Mouse (Mus musculus) megakaryocyte, adult 5-6 weeks (primary cell): ENCODE results near the gene Slc2a4. TPM values are rescaled to one million over a fixed set of nuclear protein-coding genes. Genes with fewer than 3 reads are reported as not detected.

Experiments
- ATAC-seq: 2 replicates; pipeline ENCODE4 v1.8.0; 2016; ENCODE audit warnings: mild to moderate bottlenecking, inconsistent platforms; ENCODE audit not compliant: poor library complexity, severe bottlenecking
- total RNA-seq, 2 experiments: library from RNA; stranded (forward) in 1 of 2; stranded (reverse) in 1 of 2; fragments of 153-499, 151-499 nt in 1 of 2; fragments of 221-1000, 200-1000 nt in 1 of 2; gene quantifications; 2 replicates each; pipeline versions ENCODE4 v1.2.3 to v1.2.4; 2015 to 2017

Gene Slc2a4
- total RNA-seq, 2 experiments from 2014 or later = 0.07 TPM; not detected in 1

DNA sequence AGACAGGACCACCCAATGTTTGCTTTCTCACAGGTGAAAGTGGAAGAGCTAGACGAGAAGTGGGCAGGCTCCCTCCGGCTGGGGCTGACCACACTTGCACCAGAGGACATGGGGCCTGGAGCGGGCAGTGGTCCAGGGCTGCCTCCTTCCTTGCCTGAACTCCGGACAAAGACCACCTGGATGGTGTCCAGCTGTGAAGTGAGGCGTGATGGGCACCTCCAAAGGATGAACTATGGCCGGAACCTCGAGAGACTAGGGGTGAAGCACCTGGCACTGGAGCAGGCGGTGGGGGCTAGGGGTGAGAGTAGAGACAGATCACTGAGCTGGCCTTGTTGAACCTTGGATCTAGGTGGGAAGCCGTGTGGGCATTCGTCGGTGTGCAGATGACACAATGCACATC, 39.3 kb downstream of the Slc2a4 start:
- no peak for ATAC-seq

DNA sequence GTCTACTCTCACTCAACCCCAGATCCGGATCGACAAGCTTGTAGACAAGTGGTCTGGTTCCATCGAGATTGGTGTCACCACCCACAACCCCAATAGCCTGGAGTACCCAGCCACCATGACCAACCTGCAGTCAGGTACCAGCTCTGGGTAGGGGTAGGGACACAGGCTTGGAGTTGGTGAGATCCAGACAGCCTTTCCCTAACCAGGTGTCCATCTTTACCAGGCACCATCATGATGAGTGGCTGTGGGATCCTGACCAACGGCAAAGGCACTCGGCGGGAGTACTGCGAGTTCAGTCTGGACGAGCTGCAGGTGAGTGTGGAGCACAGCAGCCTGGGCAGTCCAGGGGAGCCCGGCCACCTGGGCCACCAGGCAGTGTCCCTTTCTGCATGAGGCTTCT, 43.7 kb downstream of the Slc2a4 start:
- ATAC-seq = no peak

DNA sequence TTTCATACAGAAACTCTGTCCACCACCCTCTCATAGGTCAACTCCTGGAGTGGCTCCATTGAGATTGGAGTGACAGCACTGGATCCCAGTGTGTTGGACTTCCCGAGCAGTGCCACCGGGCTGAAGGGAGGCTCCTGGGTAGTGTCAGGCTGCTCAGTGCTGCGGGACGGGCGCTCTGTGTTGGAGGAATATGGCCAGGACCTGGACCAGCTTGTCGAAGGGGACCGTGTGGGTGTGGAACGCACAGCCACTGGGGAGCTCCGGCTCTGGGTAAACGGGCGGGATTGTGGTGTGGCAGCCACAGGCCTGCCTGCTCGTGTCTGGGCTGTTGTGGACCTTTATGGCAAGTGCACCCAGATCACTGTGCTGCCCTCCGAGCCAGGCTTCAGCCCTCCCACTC, 45.0 kb downstream of the Slc2a4 start:
- ATAC-seq = no peak

DNA sequence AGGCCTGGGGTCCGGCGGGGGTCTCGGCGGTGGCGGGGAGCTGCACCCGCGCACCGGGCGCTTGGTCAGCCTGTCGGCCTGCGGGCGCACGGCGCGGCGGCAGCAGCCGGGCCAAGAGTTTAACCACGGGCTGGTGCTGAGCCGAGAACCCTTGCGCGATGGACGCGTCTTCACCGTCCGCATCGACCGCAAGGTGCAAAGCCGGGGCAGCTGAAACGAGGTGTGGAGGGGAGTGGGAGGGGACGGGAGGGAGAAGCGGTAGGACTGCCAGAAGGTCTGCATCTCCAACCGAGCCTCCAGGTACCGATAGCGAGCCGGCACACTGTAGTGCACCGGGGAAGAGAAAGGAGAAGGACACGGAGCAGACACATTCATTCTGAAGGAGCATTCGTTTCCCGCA, 46.0 kb downstream of the Slc2a4 start:
- no peak for ATAC-seq

DNA sequence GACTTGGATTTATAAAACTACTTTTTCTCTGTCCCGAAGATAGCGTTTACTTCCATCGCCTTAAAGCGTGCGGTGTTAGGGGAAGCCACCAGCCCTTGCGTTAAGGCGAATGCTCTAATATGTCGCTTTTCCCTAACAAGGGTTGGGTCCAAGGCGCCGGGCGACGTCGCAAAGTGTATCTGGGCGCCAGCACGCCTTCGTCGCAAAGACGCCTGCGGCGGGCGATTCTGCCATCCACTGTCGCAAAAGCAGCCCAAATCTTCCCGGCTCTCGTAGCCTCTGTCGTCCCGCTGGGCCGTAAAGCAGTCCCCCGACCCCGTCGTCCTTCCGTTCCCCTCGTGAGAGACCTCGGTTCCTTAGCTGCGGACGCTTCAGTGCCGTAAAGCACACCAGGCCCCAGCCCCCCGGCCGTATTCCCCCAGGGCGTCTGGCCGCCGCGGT, 46.6 kb downstream of the Slc2a4 start:
- peak; percentile 80 for ATAC-seq

DNA sequence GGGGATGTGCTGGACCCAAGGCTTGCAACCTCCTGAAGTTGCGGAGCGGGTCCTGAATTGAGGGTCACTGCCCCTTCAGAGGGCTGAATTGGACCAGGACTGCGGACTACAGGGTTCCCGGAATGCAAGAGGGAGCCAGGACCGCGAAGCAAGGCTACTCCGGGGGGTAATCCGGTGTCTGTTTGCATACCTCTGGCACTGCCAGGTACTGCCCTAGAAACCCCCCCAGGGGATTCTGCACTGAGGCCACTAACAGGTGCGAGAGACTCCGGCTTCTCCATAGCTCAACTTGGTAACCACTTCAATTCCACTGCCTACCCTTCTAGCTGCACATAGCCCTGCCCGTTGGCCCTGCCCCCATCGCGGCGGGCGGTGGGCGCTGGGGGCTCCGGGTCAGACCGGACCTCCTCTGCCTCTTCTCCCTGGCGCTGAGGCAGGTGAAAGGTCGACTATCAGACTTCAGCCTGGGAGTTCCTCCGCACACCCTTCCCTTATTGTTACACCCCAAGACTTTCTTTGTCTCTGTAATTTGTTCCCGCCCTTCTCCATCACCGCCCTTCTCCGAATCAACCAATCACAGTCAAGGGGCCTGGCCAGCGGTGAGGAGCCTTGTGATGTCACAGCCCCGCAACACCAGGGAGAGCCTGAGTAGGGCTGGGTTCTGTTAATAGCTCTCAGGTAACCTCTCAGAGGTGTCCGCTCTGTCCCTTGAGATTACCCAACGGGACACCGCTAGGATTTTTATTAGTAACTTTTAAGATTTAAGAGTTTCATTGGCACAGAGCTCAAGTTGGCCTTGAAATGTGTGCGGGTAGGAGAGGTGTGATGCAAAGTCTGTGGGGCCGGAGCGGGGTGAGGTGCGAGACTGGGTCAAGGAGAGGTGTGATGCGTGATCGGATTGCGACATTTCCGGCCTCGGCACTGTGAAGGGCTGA, 47.2 kb downstream of the Slc2a4 start, which contains the start of the genes 2810408A11Rik and Neurl4:
2810408A11Rik (minus strand) TSS at position 517 of the 935 bp plus-strand sequence.
Neurl4 (plus strand) TSS at position 602 of the 935 bp plus-strand sequence.
- peak; percentile 85 for ATAC-seq

DNA sequence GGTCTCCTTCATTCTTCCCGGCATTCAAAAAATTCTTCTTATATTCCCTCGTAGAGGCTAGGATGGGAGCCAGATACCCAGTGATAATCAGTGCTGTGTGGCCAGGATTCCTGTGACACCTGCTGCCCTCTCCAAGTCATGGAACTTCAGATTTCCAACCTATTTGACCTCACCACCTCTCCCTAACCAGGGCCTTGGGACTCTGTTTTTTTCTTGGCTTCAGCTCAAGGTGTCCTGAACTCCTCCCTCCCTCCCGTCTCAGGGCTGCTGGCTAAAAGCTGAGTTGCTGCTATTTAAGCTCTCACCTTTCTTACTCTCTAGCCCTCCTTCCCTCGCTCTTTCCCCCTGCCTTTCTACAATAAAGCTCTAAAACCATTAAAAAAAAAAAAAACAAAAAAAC, 48.1 kb downstream of the Slc2a4 start:
- ATAC-seq = no peak

DNA sequence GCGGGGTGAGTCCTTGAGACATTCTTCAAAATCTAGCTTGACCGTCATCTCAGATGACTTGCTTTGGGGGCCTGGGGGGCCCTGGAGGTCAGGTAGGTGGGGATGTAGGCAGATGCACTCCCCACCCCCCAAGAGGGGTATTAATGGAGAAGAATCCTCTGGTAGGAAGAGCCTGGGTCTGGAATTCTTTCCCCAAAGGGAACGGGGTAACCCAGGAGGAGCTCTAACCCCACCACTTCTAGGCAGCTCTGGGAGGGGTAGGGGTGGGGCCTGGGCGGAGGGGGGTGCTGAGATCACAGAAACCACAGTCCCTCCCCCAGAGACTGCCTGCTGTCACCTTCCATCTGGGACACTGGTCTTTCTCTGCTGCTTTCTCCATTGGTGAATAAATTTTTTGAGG, 52.7 kb downstream of the Slc2a4 start, which contains the start of gene Acap1:
Acap1 (minus strand) TSS at position 249 of the 400 bp plus-strand sequence.
- peak; percentile 86 for ATAC-seq

DNA sequence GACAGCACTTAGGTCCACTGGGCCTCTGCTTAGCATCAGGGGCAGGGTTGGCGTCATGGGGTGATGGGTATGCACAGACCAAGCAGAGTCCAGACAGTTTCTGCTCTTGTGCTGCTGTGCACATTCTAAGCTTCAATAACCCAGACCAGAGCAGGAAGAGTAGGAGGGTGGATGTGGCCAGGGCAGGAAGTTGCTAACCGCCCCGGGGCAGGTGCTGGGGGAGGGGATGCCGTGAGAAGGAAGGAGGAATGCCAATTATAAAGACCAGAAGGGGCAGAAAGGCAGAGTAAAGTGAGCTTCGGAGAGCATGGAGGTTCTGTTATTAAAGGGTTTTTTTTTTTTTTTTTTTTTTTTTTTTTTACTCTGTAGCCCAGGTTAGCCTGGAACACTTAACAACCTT, 53.3 kb downstream of the Slc2a4 start:
- peak; percentile 86 for ATAC-seq

Other genes starting within 250 kb of the Slc2a4 start
Only the 30 nearest of the 33 such genes appear.
- gene Zbtb4, start 182.3 kb downstream of the Slc2a4 start, total RNA-seq (2015) = 1.6 and 2.6 TPM in 2 replicates
- gene Zbtb4, start 182.3 kb downstream of the Slc2a4 start, total RNA-seq (2017) = 1.4 and 2.4 TPM in 2 replicates
- gene Chrnb1, start 152.2 kb downstream of the Slc2a4 start, total RNA-seq (2015) = 0.32 and 0.36 TPM in 2 replicates
- 0.16 TPM in 1 of 2 replicates, not detected in the other for gene Chrnb1, start 152.2 kb downstream of the Slc2a4 start, total RNA-seq (2017)
- 0.14 TPM in 1 of 2 replicates, not detected in the other for gene Fgf11, start 146.3 kb downstream of the Slc2a4 start, total RNA-seq (2015)
- not detected in 2 replicates for gene Fgf11, start 146.3 kb downstream of the Slc2a4 start, total RNA-seq (2017)
- not detected in 2 replicates for gene Tmem102, start 142.6 kb downstream of the Slc2a4 start, total RNA-seq (2015)
- gene Tmem102, start 142.6 kb downstream of the Slc2a4 start, total RNA-seq (2017) = not detected in 2 replicates
- gene Gm39566, start 132.9 kb downstream of the Slc2a4 start, total RNA-seq (2015) = not detected in 2 replicates
- gene Gm39566, start 132.9 kb downstream of the Slc2a4 start, total RNA-seq (2017) = not detected in 2 replicates
- not detected in 2 replicates for gene Spem2, start 129.7 kb downstream of the Slc2a4 start, total RNA-seq (2015)
- not detected in 2 replicates for gene Spem2, start 129.7 kb downstream of the Slc2a4 start, total RNA-seq (2017)
- not detected in 2 replicates for gene Spem1, start 126.0 kb downstream of the Slc2a4 start, total RNA-seq (2015)
- not detected in 2 replicates for gene Spem1, start 126.0 kb downstream of the Slc2a4 start, total RNA-seq (2017)
- gene Nlgn2, start 110.4 kb downstream of the Slc2a4 start, total RNA-seq (2015) = 0.20 and 0.48 TPM in 2 replicates
- gene Nlgn2, start 110.4 kb downstream of the Slc2a4 start, total RNA-seq (2017) = 0.16 and 0.88 TPM in 2 replicates
- 217 and 226 TPM in 2 replicates for gene Tmem256, start 109.7 kb downstream of the Slc2a4 start, total RNA-seq (2015)
- 117 and 158 TPM in 2 replicates for gene Tmem256, start 109.7 kb downstream of the Slc2a4 start, total RNA-seq (2017)
- gene Plscr3, start 101.8 kb downstream of the Slc2a4 start, total RNA-seq (2015) = 19.8 and 23.7 TPM in 2 replicates
- gene Plscr3, start 101.8 kb downstream of the Slc2a4 start, total RNA-seq (2017) = 10.8 and 18.1 TPM in 2 replicates
- not detected in 2 replicates for gene Tnk1, start 89.5 kb downstream of the Slc2a4 start, total RNA-seq (2015)
- 0.04 TPM in 1 of 2 replicates, not detected in the other for gene Tnk1, start 89.5 kb downstream of the Slc2a4 start, total RNA-seq (2017)
- gene Tmem95, start 70.2 kb downstream of the Slc2a4 start, total RNA-seq (2015) = not detected in 2 replicates
- not detected in 2 replicates for gene Tmem95, start 70.2 kb downstream of the Slc2a4 start, total RNA-seq (2017)
- gene Kctd11, start 66.8 kb downstream of the Slc2a4 start, total RNA-seq (2015) = 2.9 and 3.3 TPM in 2 replicates
- 3.0 and 3.3 TPM in 2 replicates for gene Kctd11, start 66.8 kb downstream of the Slc2a4 start, total RNA-seq (2017)
- 19.3 and 19.7 TPM in 2 replicates for gene Acap1, start 52.6 kb downstream of the Slc2a4 start, total RNA-seq (2015)
- 44.4 and 53.5 TPM in 2 replicates for gene Acap1, start 52.6 kb downstream of the Slc2a4 start, total RNA-seq (2017)
- 1.6 and 2.6 TPM in 2 replicates for gene 2810408A11Rik, start 47.2 kb downstream of the Slc2a4 start, total RNA-seq (2015)
- gene 2810408A11Rik, start 47.2 kb downstream of the Slc2a4 start, total RNA-seq (2017) = 1.5 and 1.8 TPM in 2 replicates
- gene Neurl4, start 47.1 kb downstream of the Slc2a4 start, total RNA-seq (2015) = 7.1 and 9.9 TPM in 2 replicates
- gene Neurl4, start 47.1 kb downstream of the Slc2a4 start, total RNA-seq (2017) = 11.9 and 18.9 TPM in 2 replicates
- gene Gps2, start 34.3 kb downstream of the Slc2a4 start, total RNA-seq (2015) = 140 and 156 TPM in 2 replicates
- gene Gps2, start 34.3 kb downstream of the Slc2a4 start, total RNA-seq (2017) = 56.4 and 64.9 TPM in 2 replicates
- 575 and 614 TPM in 2 replicates for gene Eif5a, start 26.2 kb downstream of the Slc2a4 start, total RNA-seq (2015)
- 561 and 596 TPM in 2 replicates for gene Eif5a, start 26.2 kb downstream of the Slc2a4 start, total RNA-seq (2017)
- gene Ybx2, start 12.4 kb downstream of the Slc2a4 start, total RNA-seq (2015) = not detected in 2 replicates
- not detected in 2 replicates for gene Ybx2, start 12.4 kb downstream of the Slc2a4 start, total RNA-seq (2017)
- not detected in 2 replicates for gene Cldn7, start 16.6 kb upstream of the Slc2a4 start, total RNA-seq (2015)
- gene Cldn7, start 16.6 kb upstream of the Slc2a4 start, total RNA-seq (2017) = not detected in 2 replicates
- gene Ctdnep1, start 33.0 kb upstream of the Slc2a4 start, total RNA-seq (2015) = 120 and 150 TPM in 2 replicates
- gene Ctdnep1, start 33.0 kb upstream of the Slc2a4 start, total RNA-seq (2017) = 26.6 and 27.0 TPM in 2 replicates
- 44.7 and 63.0 TPM in 2 replicates for gene Elp5, start 34.3 kb upstream of the Slc2a4 start, total RNA-seq (2015)
- gene Elp5, start 34.3 kb upstream of the Slc2a4 start, total RNA-seq (2017) = 35.7 and 40.5 TPM in 2 replicates
- gene Gabarap, start 43.0 kb upstream of the Slc2a4 start, total RNA-seq (2015) = 843 and 872 TPM in 2 replicates
- gene Gabarap, start 43.0 kb upstream of the Slc2a4 start, total RNA-seq (2017) = 599 and 651 TPM in 2 replicates
- gene Phf23, start 47.6 kb upstream of the Slc2a4 start, total RNA-seq (2015) = 34.0 and 37.0 TPM in 2 replicates
- gene Phf23, start 47.6 kb upstream of the Slc2a4 start, total RNA-seq (2017) = 42.5 and 45.8 TPM in 2 replicates
- gene Dvl2, start 52.4 kb upstream of the Slc2a4 start, total RNA-seq (2015) = 7.9 and 9.3 TPM in 2 replicates
- 12.7 and 16.9 TPM in 2 replicates for gene Dvl2, start 52.4 kb upstream of the Slc2a4 start, total RNA-seq (2017)
- gene Acadvl, start 67.2 kb upstream of the Slc2a4 start, total RNA-seq (2015) = 32.7 and 35.0 TPM in 2 replicates
- 31.7 and 37.0 TPM in 2 replicates for gene Acadvl, start 67.2 kb upstream of the Slc2a4 start, total RNA-seq (2017)
- 5.2 and 10.1 TPM in 2 replicates for gene Dlg4, start 68.8 kb upstream of the Slc2a4 start, total RNA-seq (2015)
- 1.3 and 3.7 TPM in 2 replicates for gene Dlg4, start 68.8 kb upstream of the Slc2a4 start, total RNA-seq (2017)
- not detected in 2 replicates for gene Asgr1, start 105.9 kb upstream of the Slc2a4 start, total RNA-seq (2015)
- gene Asgr1, start 105.9 kb upstream of the Slc2a4 start, total RNA-seq (2017) = not detected in 2 replicates
- gene Asgr2, start 144.5 kb upstream of the Slc2a4 start, total RNA-seq (2015) = 0.16 and 0.27 TPM in 2 replicates
- 2.1 and 3.0 TPM in 2 replicates for gene Asgr2, start 144.5 kb upstream of the Slc2a4 start, total RNA-seq (2017)
- 3.3 and 4.5 TPM in 2 replicates for gene Mgl2, start 182.1 kb upstream of the Slc2a4 start, total RNA-seq (2015)
- 3.3 and 4.5 TPM in 2 replicates for gene Mgl2, start 182.1 kb upstream of the Slc2a4 start, total RNA-seq (2017)